Mouse (Mus musculus): Measurements from ENCODE around the gene Psg25.
"Not testable (repeated sequence)": the region's sequence is repeated elsewhere in the genome, so short reads cannot be mapped to it uniquely, and the experiment has no call there.

Psg25 gene

GRCm38 (mm10) chr7:18532169-18532568, at the start of gene Psg25:
TSS of gene Psg25 (minus strand) at chr7:18532269.
- DNase-seq (ENCODE audit: low spot score in 2 of 2), result no peak

GRCm38 (mm10) chr7:18567205-18567604, 35.1 kb upstream of the Psg25 start, which contains the start of gene Psg27:
TSS of gene Psg27 (minus strand) at chr7:18567305.
- DNase-seq (ENCODE audit: low spot score in 2 of 2), result no peak

GRCm38 (mm10) chr7:18559850-18560249, 27.8 kb upstream of the Psg25 start:
- no peak for DNase-seq (ENCODE audit: low spot score in 2 of 2)

GRCm38 (mm10) chr7:18555751-18556150, 23.7 kb upstream of the Psg25 start:
- not testable (repeated sequence) for DNase-seq (ENCODE audit: low spot score in 2 of 2)

- DNase-seq (ENCODE audit: low spot score in 2 of 2), result no peak
These were observed 1.4 kb upstream of the Psg25 start for GRCm38 (mm10) chr7:18533420-18533819.

DNA sequence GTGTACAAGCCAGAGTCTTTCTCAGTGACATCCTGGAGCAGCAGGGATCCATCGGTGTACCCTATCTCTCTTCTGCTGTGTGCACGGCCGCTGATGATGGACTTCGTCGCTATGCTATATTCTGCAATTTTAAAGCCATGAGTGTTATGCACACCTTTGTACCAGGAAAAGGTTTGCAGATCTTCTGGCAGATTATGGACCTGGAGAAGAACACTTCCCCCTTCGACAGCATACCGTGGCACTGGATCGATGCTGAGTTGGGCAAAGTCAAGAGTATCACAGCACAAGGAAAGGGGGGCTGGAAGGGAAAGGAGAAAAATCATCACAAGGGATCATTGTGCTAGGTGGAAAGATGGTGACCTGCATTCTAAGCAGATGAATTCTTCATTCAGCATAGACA, 7.4 kb downstream of the Psg25 start:
- no peak for DNase-seq (ENCODE audit: low spot score in 2 of 2)

GRCm38 (mm10) chr7:18512848-18513247, 19.2 kb downstream of the Psg25 start:
- not testable (repeated sequence) for DNase-seq (ENCODE audit: low spot score in 2 of 2)

- not testable (repeated sequence) for DNase-seq (ENCODE audit: low spot score in 2 of 2)
These were observed 19.7 kb downstream of the Psg25 start for GRCm38 (mm10) chr7:18512417-18512816.

DNA sequence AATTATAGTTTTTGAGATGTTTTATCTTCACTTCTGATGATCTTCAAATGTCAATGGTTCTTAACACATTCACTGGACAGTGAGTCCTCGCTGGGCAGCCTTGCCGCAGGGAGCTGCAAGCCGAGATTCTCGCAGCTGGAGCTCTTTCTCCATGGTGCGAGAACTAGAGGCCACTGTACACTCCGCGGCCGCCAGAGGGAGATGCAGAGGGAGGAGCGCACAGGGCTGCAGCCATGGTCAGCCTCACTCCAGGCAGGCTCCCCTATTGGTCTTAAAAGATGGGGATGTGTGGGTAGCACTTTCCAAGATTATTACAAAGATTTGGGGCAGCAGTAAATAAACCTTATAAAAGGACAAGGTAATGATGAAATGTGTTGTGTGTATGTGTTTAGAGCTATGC, 20.6 kb downstream of the Psg25 start:
- no peak for DNase-seq (ENCODE audit: low spot score in 2 of 2)

DNA sequence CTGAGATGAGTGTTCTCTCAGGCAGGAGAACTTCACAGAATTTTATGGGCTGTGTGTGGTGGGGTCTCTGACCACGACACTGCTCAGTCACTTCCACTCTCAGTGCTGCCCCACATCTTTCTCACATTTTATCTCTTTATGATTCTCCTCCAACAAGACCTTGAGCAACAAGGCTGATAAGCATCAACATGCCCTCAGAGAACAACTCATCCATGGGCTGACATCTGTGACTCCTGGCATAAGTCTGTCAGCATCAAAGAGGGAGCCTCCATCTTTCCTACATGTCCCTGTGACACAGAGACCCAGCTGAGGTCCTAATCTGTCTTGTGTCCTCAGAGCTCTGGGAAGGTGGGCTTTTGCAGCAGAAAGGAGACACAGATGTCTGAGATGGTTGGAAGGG, 48.0 kb downstream of the Psg25 start, which contains the start of gene Psg26:
Psg26 (minus strand) TSS at position 101 of the 400 bp plus-strand sequence.
- no peak for DNase-seq (ENCODE audit: low spot score in 2 of 2)
